Mouse (Mus musculus): ENCODE measurements around the gene Ptges3. TPM values are rescaled to one million over a fixed set of nuclear protein-coding genes. Genes with fewer than 3 reads are reported as not detected.

Gene Ptges3
- total RNA-seq, 1 experiment = 240 TPM

- no peak for TF ChIP-seq ZC3H11A (IDR thresholded peaks at IDR 0.05; ENCODE audit: borderline replicate concordance, low read depth, low read length)
- TF ChIP-seq ZNF384 (IDR thresholded peaks at IDR 0.05; ENCODE audit: low read depth, low read length) = no peak
- 0 out of 2 replicates have a peak, but pooled peaks have one; percentile 15 for TF ChIP-seq CHD2 (IDR thresholded peaks at IDR 0.05; ENCODE audit: low read depth, low read length)
- no peak for TF ChIP-seq MAFK (IDR thresholded peaks at IDR 0.05; ENCODE audit: insufficient read depth, low read depth, low read length)
- TF ChIP-seq HCFC1 (IDR thresholded peaks at IDR 0.05; ENCODE audit: borderline replicate concordance, insufficient read depth, low read length) = no peak
- in situ Hi-C loops (cut with MboI; ENCODE audit: low sequenced_read_pairs in 2 of 2, unreplicated experiment in 2 of 2) = no loop called here
- no peak for DNase-seq (ENCODE audit: low read depth, low spot score)
- Histone ChIP-seq H3K9ac (ENCODE audit: insufficient read depth, low read depth, low read length, poor library complexity, severe bottlenecking) (peak overlapping the region; percentile 61; the same call in 1 of the 2 replicates), H3K4me3 (ENCODE audit: insufficient read depth in 1 of 2, low read depth in 1 of 2, low read length in 2 of 2, poor library complexity in 1 of 2, severe bottlenecking in 1 of 2) (peak overlapping the region; percentile 22 to 93; a peak in 2 of 4 replicates), H3K4me1 (ENCODE audit: control insufficient read depth in 2 of 2, insufficient read depth in 2 of 2, low read length in 2 of 2, poor library complexity in 1 of 2) (peaks cover 5 to 22% of the 10 kb centered on the region in 2 experiments; a peak in 3 of 4 replicates), H3K9me3 (ENCODE audit: control insufficient read depth, insufficient read depth, low read depth, low read length) (no peaks in the 10 kb centered on the region), H3K27ac (ENCODE audit: insufficient read depth, low read depth, low read length, poor library complexity, severe bottlenecking) (no peak overlapping the region), H3K36me3 (ENCODE audit: control insufficient read depth, insufficient read depth, low read length, poor library complexity, severe bottlenecking) (peaks cover 51% of the 10 kb centered on the region)
These were observed 20.8 kb upstream of the Ptges3 start for GRCm38 (mm10) chr10:128037921-128038320.

- Histone ChIP-seq H3K9ac (ENCODE audit: insufficient read depth, low read depth, low read length, poor library complexity, severe bottlenecking) (peak overlapping the region; percentile 34; the same call in 1 of the 2 replicates), H3K4me3 (ENCODE audit: insufficient read depth in 1 of 2, low read depth in 1 of 2, low read length in 2 of 2, poor library complexity in 1 of 2, severe bottlenecking in 1 of 2) (no peak overlapping the region), H3K9me3 (ENCODE audit: control insufficient read depth, insufficient read depth, low read depth, low read length) (no peaks in the 10 kb centered on the region), H3K36me3 (ENCODE audit: control insufficient read depth, insufficient read depth, low read length, poor library complexity, severe bottlenecking) (peaks cover 62% of the 10 kb centered on the region), H3K27ac (ENCODE audit: insufficient read depth, low read depth, low read length, poor library complexity, severe bottlenecking) (no peak overlapping the region; the same call in 1 of the 2 replicates), H3K4me1 (ENCODE audit: control insufficient read depth in 2 of 2, insufficient read depth in 2 of 2, low read length in 2 of 2, poor library complexity in 1 of 2) (peaks cover 5 to 22% of the 10 kb centered on the region in 2 experiments; a peak in 3 of 4 replicates)
- DNase-seq (ENCODE audit: low read depth, low spot score) = no peak
- TF ChIP-seq MAFK (IDR thresholded peaks at IDR 0.05; ENCODE audit: insufficient read depth, low read depth, low read length) (no peak), HCFC1 (IDR thresholded peaks at IDR 0.05; ENCODE audit: borderline replicate concordance, insufficient read depth, low read length) (no peak)
- in situ Hi-C loops (cut with MboI; ENCODE audit: low sequenced_read_pairs in 2 of 2, unreplicated experiment in 2 of 2) = no loop called here
These were observed 19.6 kb upstream of the Ptges3 start for GRCm38 (mm10) chr10:128039167-128039566.

GRCm38 (mm10) chr10:128039858-128040257 lies 18.9 kb upstream of the Ptges3 start:
- peaks cover 6 to 22% of the 10 kb centered on the region in 2 experiments; a peak in 3 of 4 replicates for H3K4me1 ChIP-seq (ENCODE audit: control insufficient read depth in 2 of 2, insufficient read depth in 2 of 2, low read length in 2 of 2, poor library complexity in 1 of 2)
- H3K9ac ChIP-seq (ENCODE audit: insufficient read depth, low read depth, low read length, poor library complexity, severe bottlenecking) = no peak overlapping the region
- TF ChIP-seq MAFK (IDR thresholded peaks at IDR 0.05; ENCODE audit: insufficient read depth, low read depth, low read length) (no peak), CHD2 (IDR thresholded peaks at IDR 0.05; ENCODE audit: low read depth, low read length) (no peak), ZNF384 (IDR thresholded peaks at IDR 0.05; ENCODE audit: low read depth, low read length) (no peak), ZC3H11A (IDR thresholded peaks at IDR 0.05; ENCODE audit: borderline replicate concordance, low read depth, low read length) (no peak), HCFC1 (IDR thresholded peaks at IDR 0.05; ENCODE audit: borderline replicate concordance, insufficient read depth, low read length) (no peak)

GRCm38 (mm10) chr10:128040293-128040692 lies 18.5 kb upstream of the Ptges3 start:
- Histone ChIP-seq H3K4me3 (ENCODE audit: insufficient read depth in 1 of 2, low read depth in 1 of 2, low read length in 2 of 2, poor library complexity in 1 of 2, severe bottlenecking in 1 of 2) (no peak overlapping the region), H3K36me3 (ENCODE audit: control insufficient read depth, insufficient read depth, low read length, poor library complexity, severe bottlenecking) (peaks cover 70% of the 10 kb centered on the region), H3K9me3 (ENCODE audit: control insufficient read depth, insufficient read depth, low read depth, low read length) (no peaks in the 10 kb centered on the region), H3K27ac (ENCODE audit: insufficient read depth, low read depth, low read length, poor library complexity, severe bottlenecking) (no peak overlapping the region), H3K9ac (ENCODE audit: insufficient read depth, low read depth, low read length, poor library complexity, severe bottlenecking) (no peak overlapping the region), H3K4me1 (ENCODE audit: control insufficient read depth in 2 of 2, insufficient read depth in 2 of 2, low read length in 2 of 2, poor library complexity in 1 of 2) (peaks cover 10 to 22% of the 10 kb centered on the region in 2 experiments)
- no peak for DNase-seq (ENCODE audit: low read depth, low spot score)
- TF ChIP-seq ZNF384 (IDR thresholded peaks at IDR 0.05; ENCODE audit: low read depth, low read length) = no peak
- no peak for TF ChIP-seq MAFK (IDR thresholded peaks at IDR 0.05; ENCODE audit: insufficient read depth, low read depth, low read length)
- no peak for TF ChIP-seq CHD2 (IDR thresholded peaks at IDR 0.05; ENCODE audit: low read depth, low read length)
- TF ChIP-seq ZC3H11A (IDR thresholded peaks at IDR 0.05; ENCODE audit: borderline replicate concordance, low read depth, low read length) = no peak
- TF ChIP-seq HCFC1 (IDR thresholded peaks at IDR 0.05; ENCODE audit: borderline replicate concordance, insufficient read depth, low read length) = no peak
- in situ Hi-C loops (cut with MboI; ENCODE audit: low sequenced_read_pairs in 2 of 2, unreplicated experiment in 2 of 2) = no loop called here

More at GRCm38 (mm10) chr10:128039858-128040257, 18.9 kb upstream of the Ptges3 start:
- no peak overlapping the region for H3K4me3 ChIP-seq (ENCODE audit: insufficient read depth in 1 of 2, low read depth in 1 of 2, low read length in 2 of 2, poor library complexity in 1 of 2, severe bottlenecking in 1 of 2)
- in situ Hi-C loops (cut with MboI; ENCODE audit: low sequenced_read_pairs in 2 of 2, unreplicated experiment in 2 of 2) = no loop called here
- DNase-seq (ENCODE audit: low read depth, low spot score) = no peak
- H3K36me3 ChIP-seq (ENCODE audit: control insufficient read depth, insufficient read depth, low read length, poor library complexity, severe bottlenecking) = peaks cover 69% of the 10 kb centered on the region
- no peaks in the 10 kb centered on the region for H3K9me3 ChIP-seq (ENCODE audit: control insufficient read depth, insufficient read depth, low read depth, low read length)
- no peak overlapping the region for H3K27ac ChIP-seq (ENCODE audit: insufficient read depth, low read depth, low read length, poor library complexity, severe bottlenecking)

GRCm38 (mm10) chr10:128041636-128042035 lies 17.1 kb upstream of the Ptges3 start:
- Histone ChIP-seq H3K36me3 (ENCODE audit: control insufficient read depth, insufficient read depth, low read length, poor library complexity, severe bottlenecking) (peaks cover 79% of the 10 kb centered on the region), H3K4me3 (ENCODE audit: insufficient read depth in 1 of 2, low read depth in 1 of 2, low read length in 2 of 2, poor library complexity in 1 of 2, severe bottlenecking in 1 of 2) (no peak overlapping the region), H3K9ac (ENCODE audit: insufficient read depth, low read depth, low read length, poor library complexity, severe bottlenecking) (no peak overlapping the region)

More at GRCm38 (mm10) chr10:128041636-128042035, 17.1 kb upstream of the Ptges3 start:
- TF ChIP-seq ZNF384 (IDR thresholded peaks at IDR 0.05; ENCODE audit: low read depth, low read length) (no peak), ZC3H11A (IDR thresholded peaks at IDR 0.05; ENCODE audit: borderline replicate concordance, low read depth, low read length) (no peak), CHD2 (IDR thresholded peaks at IDR 0.05; ENCODE audit: low read depth, low read length) (no peak), MAFK (IDR thresholded peaks at IDR 0.05; ENCODE audit: insufficient read depth, low read depth, low read length) (no peak), HCFC1 (IDR thresholded peaks at IDR 0.05; ENCODE audit: borderline replicate concordance, insufficient read depth, low read length) (no peak)
- no peaks in the 10 kb centered on the region for H3K9me3 ChIP-seq (ENCODE audit: control insufficient read depth, insufficient read depth, low read depth, low read length)
- peaks cover 10 to 22% of the 10 kb centered on the region in 2 experiments for H3K4me1 ChIP-seq (ENCODE audit: control insufficient read depth in 2 of 2, insufficient read depth in 2 of 2, low read length in 2 of 2, poor library complexity in 1 of 2)
- DNase-seq (ENCODE audit: low read depth, low spot score) = no peak
- in situ Hi-C loops (cut with MboI; ENCODE audit: low sequenced_read_pairs in 2 of 2, unreplicated experiment in 2 of 2) = no loop called here
- H3K27ac ChIP-seq (ENCODE audit: insufficient read depth, low read depth, low read length, poor library complexity, severe bottlenecking) = no peak overlapping the region
